Mouse (Mus musculus) ES-E14 (cell line): ENCODE data around the gene Cldn10. TPM values are rescaled to one million over a fixed set of nuclear protein-coding genes. Genes with fewer than 3 reads are reported as not detected.

Source experiments
- DNase-seq: peaks from one replicate; pipeline ENCODE4 v3.0.0-alpha.2; 2013; ENCODE audit warnings: low read depth, low spot score
- H3K27ac ChIP-seq: 2 replicates; pipeline ENCODE4 v1.5.1; 2012; ENCODE audit warnings: low read depth, mild to moderate bottlenecking, low read length, moderate library complexity, mixed read lengths; ENCODE audit not compliant: poor library complexity, insufficient read depth, severe bottlenecking
- H3K36me3 ChIP-seq: 2 replicates; pipeline ENCODE4 v1.6.1; 2012; ENCODE audit warnings: mild to moderate bottlenecking, low read length, moderate library complexity, mixed read lengths; ENCODE audit not compliant: control insufficient read depth, poor library complexity, insufficient read depth, severe bottlenecking
- H3K4me1 ChIP-seq, 2 experiments: fragments of 150-350 bp in 1 of 2; sonication (generic) in 1 of 2; 2 replicates each; pipeline ENCODE4 v1.6.1; 2012; ENCODE audit warnings: low read length in 2 of 2, mild to moderate bottlenecking in 1 of 2, mixed read lengths in 1 of 2; ENCODE audit not compliant: control insufficient read depth in 2 of 2, insufficient read depth in 2 of 2, poor library complexity in 1 of 2
- H3K4me3 ChIP-seq, 2 experiments: fragments of 150-350 bp in 1 of 2; sonication (generic) in 1 of 2; 2 replicates each; pipeline ENCODE4 v1.5.1; 2012; ENCODE audit warnings: low read length in 2 of 2, low read depth in 1 of 2, mild to moderate bottlenecking in 1 of 2, mixed read lengths in 1 of 2; ENCODE audit not compliant: insufficient read depth in 1 of 2, poor library complexity in 1 of 2, severe bottlenecking in 1 of 2
- H3K9ac ChIP-seq: 2 replicates; pipeline ENCODE4 v1.6.1; 2012; ENCODE audit warnings: low read depth, mild to moderate bottlenecking, low read length, mixed read lengths; ENCODE audit not compliant: poor library complexity, insufficient read depth, severe bottlenecking
- H3K9me3 ChIP-seq: fragments of 150-350 bp; sonication (generic); 2 replicates; pipeline ENCODE4 v1.6.1; 2012; ENCODE audit warnings: low read depth, mild to moderate bottlenecking, low read length; ENCODE audit not compliant: control insufficient read depth, insufficient read depth
- CHD2 ChIP-seq: IDR thresholded peaks from 2 replicates; pipeline ENCODE4 v1.6.1; 2014; ENCODE audit warnings: mild to moderate bottlenecking, low read depth, low read length, inconsistent platforms
- HCFC1 ChIP-seq: IDR thresholded peaks from 2 replicates; pipeline ENCODE4 v1.6.1; 2012; ENCODE audit warnings: low read length, inconsistent platforms, borderline replicate concordance; ENCODE audit not compliant: insufficient read depth
- MAFK ChIP-seq: IDR thresholded peaks from 2 replicates; pipeline ENCODE4 v1.6.1; 2014; ENCODE audit warnings: mild to moderate bottlenecking, low read depth, low read length, inconsistent platforms; ENCODE audit not compliant: insufficient read depth
- ZC3H11A ChIP-seq: IDR thresholded peaks from 2 replicates; pipeline ENCODE4 v1.6.1; 2012; ENCODE audit warnings: low read depth, mild to moderate bottlenecking, inconsistent platforms, low read length, borderline replicate concordance
- ZNF384 ChIP-seq: IDR thresholded peaks from 2 replicates; pipeline ENCODE4 v1.6.1; 2012; ENCODE audit warnings: low read depth, low read length, inconsistent platforms
- in situ Hi-C, 2 experiments: fragments of 600-800 bp; cut with MboI; formaldehyde crosslinking; loops; one replicate each; pipeline ENCODE4 v1.15.1; 2025; ENCODE audit warnings: low sequenced_read_pairs in 2 of 2, inconsistent platforms in 1 of 2; ENCODE audit not compliant: unreplicated experiment in 2 of 2
- total RNA-seq: library from RNA; depleted of rRNA; stranded (reverse); fragments of 300-350 nt; gene quantifications from 2 replicates; pipeline ENCODE4 v1.2.3, GENCODE M21; 2012

The Cldn10 gene
- total RNA-seq, 1 experiment = 0.09 TPM

GRCm38 (mm10) chr14:118903867-118904562 lies 116.3 kb downstream of the Cldn10 start:
- in situ Hi-C loops = no loop called here
- Histone ChIP-seq H3K27ac (no peak overlapping the region), H3K9ac (no peak overlapping the region)

DNA sequence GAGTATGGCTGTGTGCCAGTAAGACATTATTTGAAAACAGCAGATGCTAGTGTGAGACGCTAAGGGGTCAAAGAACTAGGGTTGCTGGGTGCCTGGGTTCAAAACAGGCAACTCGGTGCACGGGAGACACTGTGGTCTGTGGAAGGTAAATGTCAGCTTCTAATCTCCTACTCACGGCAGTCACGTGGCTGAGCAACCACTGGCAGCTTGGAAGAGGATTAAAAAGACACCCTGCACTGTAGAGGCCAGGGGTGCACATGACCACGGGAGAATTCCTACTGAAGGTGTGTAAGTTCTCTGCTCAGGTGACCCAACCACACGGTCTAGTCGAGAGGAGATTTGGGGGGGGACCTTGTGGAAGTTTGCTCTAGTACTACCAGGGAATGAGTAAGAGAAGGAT lies 119.9 kb downstream of the Cldn10 start:
- TF ChIP-seq MAFK = no peak
- no peak for TF ChIP-seq ZC3H11A
- no peak for TF ChIP-seq HCFC1
- TF ChIP-seq ZNF384 = no peak
- no peak for TF ChIP-seq CHD2
- no peak for DNase-seq
- in situ Hi-C loops = no loop called here
- Histone ChIP-seq H3K4me3 (no peak overlapping the region), H3K9ac (no peak overlapping the region), H3K27ac (no peak overlapping the region), H3K9me3 (no peaks in the 10 kb centered on the region), H3K4me1 (no peaks in the 10 kb centered on the region), H3K36me3 (peaks cover 9% of the 10 kb centered on the region; the same call in 1 of the 2 replicates)

More at GRCm38 (mm10) chr14:118903867-118904562, 116.3 kb downstream of the Cldn10 start:
- TF ChIP-seq MAFK (no peak), ZC3H11A (no peak), ZNF384 (no peak), HCFC1 (no peak), CHD2 (no peak)
- Histone ChIP-seq H3K4me1 (no peaks in the 10 kb centered on the region), H3K9me3 (no peaks in the 10 kb centered on the region), H3K36me3 (peaks cover 8% of the 10 kb centered on the region; the same call in 1 of the 2 replicates), H3K4me3 (no peak overlapping the region)
- DNase-seq = no peak

GRCm38 (mm10) chr14:118909872-118910271 lies 122.2 kb downstream of the Cldn10 start:
- Histone ChIP-seq H3K36me3 (peaks cover 9% of the 10 kb centered on the region; the same call in 1 of the 2 replicates), H3K4me3 (no peak overlapping the region), H3K9me3 (no peaks in the 10 kb centered on the region), H3K27ac (no peak overlapping the region), H3K9ac (no peak overlapping the region), H3K4me1 (no peaks in the 10 kb centered on the region)
- no peak for DNase-seq
- in situ Hi-C loops = no loop called here
- TF ChIP-seq ZC3H11A (no peak), HCFC1 (no peak), ZNF384 (no peak), MAFK (no peak), CHD2 (no peak)

GRCm38 (mm10) chr14:118910332-118911222 lies 122.9 kb downstream of the Cldn10 start:
- in situ Hi-C loops = no loop called here
- DNase-seq = peak; percentile 43
- H3K36me3 ChIP-seq = peaks cover 9% of the 10 kb centered on the region; the same call in 1 of the 2 replicates
- no peak overlapping the region for H3K27ac ChIP-seq
- no peaks in the 10 kb centered on the region for H3K9me3 ChIP-seq
- no peak overlapping the region for H3K4me3 ChIP-seq
- H3K4me1 ChIP-seq = no peaks in the 10 kb centered on the region
- no peak overlapping the region for H3K9ac ChIP-seq
- no peak for TF ChIP-seq ZNF384
- TF ChIP-seq ZC3H11A = 0 out of 2 replicates have a peak, but pooled peaks have one; percentile 22
